Mouse (Mus musculus) hindlimb bud, embryonic 11.5 days (tissue): ENCODE measurements around the gene Cfap43.

Source experiments
- DNase-seq: peaks from one replicate; pipeline ENCODE4 v3.0.0-alpha.2; 2012; ENCODE audit warnings: low read depth, low spot score; ENCODE audit errors: extremely low spot score

Gene Cfap43

GRCm38 (mm10) chr19:47885886-47886285 is 33.2 kb downstream of the Cfap43 start:
- no peak for DNase-seq

GRCm38 (mm10) chr19:47885191-47885743 is 33.8 kb downstream of the Cfap43 start:
- DNase-seq, result no peak

GRCm38 (mm10) chr19:47884296-47885085 is 34.6 kb downstream of the Cfap43 start:
- no peak for DNase-seq

- DNase-seq, result no peak
Observed at GRCm38 (mm10) chr19:47882882-47883254, 36.2 kb downstream of the Cfap43 start.

GRCm38 (mm10) chr19:47882151-47882881 is 36.8 kb downstream of the Cfap43 start:
- DNase-seq, result peak; percentile 83

GRCm38 (mm10) chr19:47881538-47881937 is 37.5 kb downstream of the Cfap43 start:
- no peak for DNase-seq

GRCm38 (mm10) chr19:47876252-47876651 is 42.8 kb downstream of the Cfap43 start:
- no peak for DNase-seq

GRCm38 (mm10) chr19:47871515-47871914 is 47.6 kb downstream of the Cfap43 start:
- no peak for DNase-seq

GRCm38 (mm10) chr19:47870102-47870666 is 48.9 kb downstream of the Cfap43 start:
- DNase-seq, result no peak

- DNase-seq, result no peak
Observed at GRCm38 (mm10) chr19:47869516-47869915, 49.6 kb downstream of the Cfap43 start.

- DNase-seq, result no peak
Observed at GRCm38 (mm10) chr19:47868951-47869350, 50.1 kb downstream of the Cfap43 start.

GRCm38 (mm10) chr19:47867628-47868175 is 51.4 kb downstream of the Cfap43 start:
- no peak for DNase-seq

GRCm38 (mm10) chr19:47865353-47865947 is 53.6 kb downstream of the Cfap43 start, which contains the start of gene Gsto2:
TSS of gene Gsto2 (plus strand) at chr19:47865534.
- DNase-seq, result peak; percentile 81

- DNase-seq, result no peak
Observed at GRCm38 (mm10) chr19:47864721-47865120, 54.4 kb downstream of the Cfap43 start.

GRCm38 (mm10) chr19:47864051-47864450 is 55.0 kb downstream of the Cfap43 start:
- DNase-seq, result no peak

- DNase-seq, result no peak
Observed at GRCm38 (mm10) chr19:47862581-47862980, 56.5 kb downstream of the Cfap43 start.

GRCm38 (mm10) chr19:47859180-47859579 is 59.9 kb downstream of the Cfap43 start:
- no peak for DNase-seq

GRCm38 (mm10) chr19:47857957-47858942 is 60.8 kb downstream of the Cfap43 start:
- no peak for DNase-seq
